Mouse (Mus musculus): ENCODE measurements around the gene Nmnat2.

DNA sequence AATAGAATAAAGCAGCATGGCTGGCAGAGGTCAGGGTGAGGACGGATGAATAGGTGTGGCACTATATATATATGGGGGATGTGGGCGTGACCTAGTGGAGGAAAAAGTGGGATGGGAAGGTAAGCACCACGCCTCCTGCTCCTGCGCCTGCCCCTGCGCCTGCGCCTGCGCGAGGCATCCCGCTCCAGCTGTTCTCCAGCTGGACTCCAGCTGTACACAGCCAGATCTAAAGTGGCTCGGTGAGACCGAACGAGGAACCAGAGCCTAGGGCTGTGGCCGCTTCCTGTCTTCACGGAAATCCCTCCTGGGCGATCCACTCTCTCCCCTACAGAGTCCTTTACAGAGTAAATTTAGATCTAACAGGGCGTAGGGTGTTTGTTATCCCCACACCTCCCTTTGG, 116.8 kb downstream of the Nmnat2 start:
- TF ChIP-seq CTCF (IDR thresholded peaks at IDR 0.05; ENCODE audit: low read depth): no peak
- TF ChIP-seq EP300 (optimal IDR thresholded peaks at IDR 0.05): no peak

All from stomach, postnatal 0 days (tissue).